Mouse (Mus musculus): ENCODE measurements at regions not wholly inside any gene's neighbourhood (a gene's known extent, or its start where the extent isn't known, plus 50 kb on each side); places are given as distances from the start of the nearest gene placed in this dataset.
A peak's percentile ranks its signal among the peaks of the same experiment; 100 is the strongest.
"Not testable (repeated sequence)": the region's sequence is repeated elsewhere in the genome, so short reads cannot be mapped to it uniquely, and the experiment has no call there.

- not testable (repeated sequence) for H3K4me2 ChIP-seq; H3K4me1 ChIP-seq; H3K27ac ChIP-seq; H3K9ac ChIP-seq; H3K27me3 ChIP-seq; ATAC-seq (ENCODE audit: low FRiP score); H3K36me3 ChIP-seq (replicated peaks); H3K4me3 ChIP-seq (replicated peaks); H3K9me3 ChIP-seq
- WGBS: 64% methylated on average over 2 of the region's 2 CpGs
These were observed 424.2 kb downstream of the Cdh10 start for GRCm38 (mm10) chr15:19242962-19243361.

GRCm38 (mm10) chr15:19247489-19247888, 428.7 kb downstream of the Cdh10 start:
- H3K4me3 ChIP-seq (replicated peaks): no peak overlapping the region
- no peaks in the 10 kb centered on the region for H3K27me3 ChIP-seq
- no peak overlapping the region for H3K27ac ChIP-seq
- no peak overlapping the region for H3K9ac ChIP-seq
- H3K4me1 ChIP-seq: no peaks in the 10 kb centered on the region
- no peaks in the 10 kb centered on the region for H3K9me3 ChIP-seq
- ATAC-seq (ENCODE audit: low FRiP score): no peak
- 83% methylated on average over 4 of the region's 4 CpGs for WGBS
- H3K36me3 ChIP-seq (replicated peaks): no peaks in the 10 kb centered on the region
- no peak overlapping the region for H3K4me2 ChIP-seq

DNA sequence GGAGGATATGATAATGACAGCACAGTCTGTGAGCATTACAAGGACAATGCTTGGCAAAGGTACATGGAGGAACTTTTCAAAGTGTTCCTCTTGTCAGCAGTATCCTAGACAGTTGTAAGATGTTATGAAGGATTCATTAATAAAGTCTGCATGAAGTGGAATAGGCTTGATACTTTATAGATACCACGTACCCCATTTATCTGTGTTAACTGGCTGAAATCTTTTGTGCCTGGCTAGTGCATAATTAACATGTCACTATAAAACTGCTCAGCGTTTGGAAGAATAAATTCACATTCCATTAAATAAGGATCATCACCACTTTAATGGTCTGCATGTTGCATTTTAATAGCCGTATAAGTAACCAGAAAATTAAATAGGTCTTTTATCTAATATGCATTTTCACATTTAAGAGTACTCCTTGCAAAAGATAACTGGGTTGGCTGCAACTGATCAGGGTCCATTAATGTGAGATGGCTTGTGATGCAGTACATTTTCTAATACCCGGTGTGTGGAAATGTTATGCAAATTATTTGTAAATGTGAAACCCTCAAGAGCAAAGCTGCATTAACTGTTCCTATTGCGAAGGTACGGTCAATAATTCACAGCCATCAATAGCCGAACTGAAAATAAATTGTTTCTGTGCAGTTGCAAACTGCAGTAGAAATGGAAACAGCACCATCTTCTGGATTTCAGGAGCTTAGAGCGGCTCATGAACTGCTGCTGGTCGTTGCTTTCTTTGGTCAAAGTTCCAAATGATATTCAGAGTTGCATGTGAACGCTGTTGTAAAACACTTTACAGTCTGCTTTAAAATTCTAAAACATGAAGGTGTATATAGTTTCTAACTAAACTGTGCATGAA, 457.4 kb downstream of the Cdh10 start:
- no peak overlapping the region for H3K4me3 ChIP-seq (replicated peaks)
- no peak overlapping the region for H3K27ac ChIP-seq
- no peaks in the 10 kb centered on the region for H3K36me3 ChIP-seq (replicated peaks)
- H3K27me3 ChIP-seq: no peaks in the 10 kb centered on the region
- no peaks in the 10 kb centered on the region for H3K4me1 ChIP-seq
- 53% methylated on average over 10 of the region's 10 CpGs for WGBS
- no peak overlapping the region for H3K4me2 ChIP-seq
- H3K9ac ChIP-seq: no peak overlapping the region
- H3K9me3 ChIP-seq: no peaks in the 10 kb centered on the region
- peak; percentile 44; the same call in 1 of the 2 replicates for ATAC-seq (ENCODE audit: low FRiP score)

DNA sequence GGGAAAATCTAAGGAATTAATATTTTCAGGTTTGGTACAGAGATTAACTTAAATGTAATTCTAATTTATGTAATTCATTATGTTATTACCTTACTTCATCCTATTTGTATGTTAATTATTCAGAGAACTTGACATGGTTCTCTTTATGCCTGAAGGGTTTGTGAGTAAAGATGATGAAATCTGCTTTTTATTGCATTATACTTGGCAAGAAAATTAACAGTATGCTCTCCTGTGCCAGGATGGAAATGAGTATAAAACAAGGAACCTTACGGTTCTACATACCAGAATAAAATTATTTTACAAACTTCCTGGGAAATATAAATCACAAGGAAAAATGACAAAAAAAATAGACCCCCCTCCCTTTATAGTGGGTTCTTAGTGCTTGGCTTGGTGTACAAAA, 497.6 kb downstream of the Cdh10 start:
- 93% methylated on average over 1 of the region's 1 CpGs for WGBS
- H3K27me3 ChIP-seq: no peaks in the 10 kb centered on the region

GRCm38 (mm10) chr15:19356322-19356721, 537.6 kb downstream of the Cdh10 start:
- Histone ChIP-seq H3K27ac (no peak overlapping the region), H3K4me3 (replicated peaks) (no peak overlapping the region), H3K9me3 (no peaks in the 10 kb centered on the region), H3K27me3 (no peaks in the 10 kb centered on the region), H3K36me3 (replicated peaks) (no peaks in the 10 kb centered on the region), H3K4me2 (no peak overlapping the region), H3K9ac (no peak overlapping the region), H3K4me1 (no peaks in the 10 kb centered on the region)
- 80% methylated on average over 1 of the region's 1 CpGs for WGBS
- no peak for ATAC-seq (ENCODE audit: low FRiP score)

More for the DNA sequence above, 497.6 kb downstream of the Cdh10 start:
- H3K9ac ChIP-seq: no peak overlapping the region
- H3K4me3 ChIP-seq (replicated peaks): no peak overlapping the region
- no peak for ATAC-seq (ENCODE audit: low FRiP score)
- no peak overlapping the region for H3K27ac ChIP-seq
- no peaks in the 10 kb centered on the region for H3K9me3 ChIP-seq
- H3K36me3 ChIP-seq (replicated peaks): no peaks in the 10 kb centered on the region
- H3K4me2 ChIP-seq: no peak overlapping the region
- no peaks in the 10 kb centered on the region for H3K4me1 ChIP-seq

DNA sequence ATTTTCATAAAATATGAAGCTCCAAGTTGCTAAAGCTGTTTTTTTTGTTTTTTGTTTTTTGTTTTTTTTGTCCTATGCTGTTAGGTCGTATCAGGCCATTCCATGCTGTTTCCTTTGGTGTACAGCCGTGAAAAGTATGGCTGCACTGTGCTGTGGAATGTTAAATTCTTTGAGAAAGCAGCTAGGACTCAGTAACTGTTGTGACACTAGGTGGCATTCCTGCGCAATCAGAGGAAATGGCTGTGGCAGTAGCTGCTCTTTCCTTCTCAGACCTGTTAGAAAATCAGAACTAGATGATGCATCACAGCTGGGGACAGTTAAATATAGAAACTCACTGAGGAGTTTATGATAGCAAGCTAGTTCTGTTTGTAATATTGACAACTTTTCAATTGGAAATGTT, 541.9 kb downstream of the Cdh10 start:
- no peak overlapping the region for H3K4me3 ChIP-seq (replicated peaks)
- no peaks in the 10 kb centered on the region for H3K4me1 ChIP-seq
- no peak overlapping the region for H3K9ac ChIP-seq
- H3K9me3 ChIP-seq: no peaks in the 10 kb centered on the region
- no peaks in the 10 kb centered on the region for H3K27me3 ChIP-seq
- ATAC-seq (ENCODE audit: low FRiP score): peak; percentile 46; the same call in 1 of the 2 replicates
- 36% methylated on average over 3 of the region's 3 CpGs for WGBS
- H3K36me3 ChIP-seq (replicated peaks): no peaks in the 10 kb centered on the region
- no peak overlapping the region for H3K27ac ChIP-seq
- no peak overlapping the region for H3K4me2 ChIP-seq

GRCm38 (mm10) chr15:19389951-19390350, 571.2 kb downstream of the Cdh10 start:
- Histone ChIP-seq H3K4me3 (replicated peaks) (no peak overlapping the region), H3K9ac (no peak overlapping the region), H3K4me1 (no peaks in the 10 kb centered on the region), H3K9me3 (no peaks in the 10 kb centered on the region), H3K36me3 (replicated peaks) (no peaks in the 10 kb centered on the region), H3K4me2 (no peak overlapping the region), H3K27me3 (no peaks in the 10 kb centered on the region), H3K27ac (no peak overlapping the region)
- ATAC-seq (ENCODE audit: low FRiP score): no peak
- 85% methylated on average over 4 of the region's 4 CpGs for WGBS

- Histone ChIP-seq H3K9ac (no peak overlapping the region), H3K27me3 (no peaks in the 10 kb centered on the region), H3K36me3 (replicated peaks) (no peaks in the 10 kb centered on the region), H3K27ac (no peak overlapping the region), H3K4me2 (no peak overlapping the region), H3K4me1 (no peaks in the 10 kb centered on the region), H3K4me3 (replicated peaks) (no peak overlapping the region), H3K9me3 (no peaks in the 10 kb centered on the region)
- WGBS: 66% methylated on average over 6 of the region's 6 CpGs
- ATAC-seq (ENCODE audit: low FRiP score): no peak
These were observed 572.7 kb downstream of the Cdh10 start for GRCm38 (mm10) chr15:19391250-19391982.

DNA sequence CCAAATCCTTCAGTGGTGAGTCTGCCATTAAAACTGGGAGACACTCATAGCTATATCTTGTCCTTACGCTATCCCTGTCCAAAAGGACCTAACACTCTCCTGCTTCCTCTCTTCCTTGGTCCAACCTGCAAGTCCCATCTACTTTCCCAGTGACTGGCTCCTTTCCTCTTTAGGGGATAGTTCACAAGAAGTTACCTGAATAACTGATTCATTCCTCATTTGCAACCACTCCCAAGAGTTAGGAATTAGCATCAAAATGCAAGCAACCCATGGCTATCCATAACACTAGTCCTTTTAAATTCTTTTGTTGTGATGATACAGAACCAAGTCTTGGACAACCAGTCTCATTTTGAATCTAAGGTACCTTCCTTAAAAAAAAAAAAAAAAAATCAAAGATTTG, 576.9 kb downstream of the Cdh10 start:
- Histone ChIP-seq H3K4me2 (no peak overlapping the region), H3K27me3 (no peaks in the 10 kb centered on the region), H3K9me3 (no peaks in the 10 kb centered on the region), H3K4me3 (replicated peaks) (no peak overlapping the region), H3K4me1 (no peaks in the 10 kb centered on the region), H3K27ac (no peak overlapping the region), H3K36me3 (replicated peaks) (no peaks in the 10 kb centered on the region), H3K9ac (no peak overlapping the region)
- no peak for ATAC-seq (ENCODE audit: low FRiP score)
- WGBS: 92% methylated on average over 1 of the region's 1 CpGs
